Mouse (Mus musculus) limb, embryonic 14.5 days (tissue): ENCODE results near the gene Sp3. TPM values are rescaled to one million over a fixed set of nuclear protein-coding genes. Genes with fewer than 3 reads are reported as not detected.
A peak's percentile ranks its signal among the peaks of the same experiment; 100 is the strongest.
"Not testable (repeated sequence)": the region's sequence is repeated elsewhere in the genome, so short reads cannot be mapped to it uniquely, and the experiment has no call there.

Experiments
- ATAC-seq: fragments of 200-750 bp; cut with Nextera tagmentation; 2 replicates; pipeline ENCODE4 v1.8.0; 2017; ENCODE audit warnings: low read depth, moderate number of reproducible peaks, moderate TSS enrichment; ENCODE audit not compliant: low FRiP score
- DNase-seq: peaks from one replicate; pipeline ENCODE4 v3.0.0-alpha.2; 2015; ENCODE audit warnings: low spot score
- H3K27ac ChIP-seq: fragments of 300-500 bp; sonication (generic); replicated peaks from 2 replicates; pipeline ENCODE4 v1.5.1; 2014; ENCODE audit warnings: low read depth, mild to moderate bottlenecking, low read length, moderate library complexity, mixed read lengths
- H3K27me3 ChIP-seq: fragments of 300-500 bp; sonication (generic); 2 replicates; pipeline ENCODE4 v1.6.1; 2014; ENCODE audit warnings: low read length, mixed read lengths; ENCODE audit not compliant: control insufficient read depth, insufficient read depth
- H3K36me3 ChIP-seq: fragments of 300-500 bp; sonication (generic); 2 replicates; pipeline ENCODE4 v1.6.1; 2014; ENCODE audit warnings: mild to moderate bottlenecking, low read length, moderate library complexity, mixed read lengths; ENCODE audit not compliant: control insufficient read depth, insufficient read depth
- H3K4me1 ChIP-seq: fragments of 300-500 bp; sonication (generic); 2 replicates; pipeline ENCODE4 v1.6.1; 2014; ENCODE audit warnings: antibody characterized with exemption, low read length, mixed read lengths; ENCODE audit not compliant: control insufficient read depth, insufficient read depth
- H3K4me2 ChIP-seq: fragments of 300-500 bp; sonication (generic); replicated peaks from 2 replicates; pipeline ENCODE4 v1.6.1; 2014; ENCODE audit warnings: low read depth, mild to moderate bottlenecking, low read length, moderate library complexity; ENCODE audit not compliant: severe bottlenecking
- H3K4me3 ChIP-seq: fragments of 300-500 bp; sonication (generic); replicated peaks from 2 replicates; pipeline ENCODE4 v1.5.1; 2014; ENCODE audit warnings: low read length
- H3K9ac ChIP-seq: fragments of 300-500 bp; sonication (generic); 2 replicates; pipeline ENCODE4 v1.6.1; 2014; ENCODE audit warnings: mild to moderate bottlenecking, low read depth, low read length, moderate library complexity; ENCODE audit not compliant: severe bottlenecking
- H3K9me3 ChIP-seq: fragments of 300-500 bp; sonication (generic); 2 replicates; pipeline ENCODE4 v1.6.1; 2016; ENCODE audit warnings: low read length; ENCODE audit not compliant: control insufficient read depth
- POLR2A ChIP-seq: fragments of 200-500 bp; IDR thresholded peaks from 2 replicates; pipeline ENCODE4 v1.8.0; 2012; ENCODE audit warnings: inconsistent platforms, mild to moderate bottlenecking, moderate library complexity, borderline replicate concordance; ENCODE audit not compliant: insufficient read depth, insufficient read length; ENCODE audit errors: extremely low read depth
- WGBS: fragments of 180-500 bp; shearing (Covaris S2); extraction: QIAGEN DNeasy Blood & Tissue Kit; methylation state at CpG from one replicate; pipeline ENCODE4 v1.1.7; 2014; 5-methylcytosine and 5-hydroxymethylcytosine counted together
- polyA plus RNA-seq, 2 experiments: library from polyadenylated mRNA; depleted of rRNA in 1 of 2; stranded (reverse) in 1 of 2; unstranded in 1 of 2; fragments of >200 nt; fragmentation: Nextera tagmentation in 1 of 2; extraction: Ambion mirVana in 1 of 2; gene quantifications; 2 replicates each; pipeline versions ENCODE4 v1.2.1 to v1.2.3; 2012 to 2014

Sp3 gene
- polyA plus RNA-seq, 2 experiments, result 40.3 to 70.1 TPM

DNA sequence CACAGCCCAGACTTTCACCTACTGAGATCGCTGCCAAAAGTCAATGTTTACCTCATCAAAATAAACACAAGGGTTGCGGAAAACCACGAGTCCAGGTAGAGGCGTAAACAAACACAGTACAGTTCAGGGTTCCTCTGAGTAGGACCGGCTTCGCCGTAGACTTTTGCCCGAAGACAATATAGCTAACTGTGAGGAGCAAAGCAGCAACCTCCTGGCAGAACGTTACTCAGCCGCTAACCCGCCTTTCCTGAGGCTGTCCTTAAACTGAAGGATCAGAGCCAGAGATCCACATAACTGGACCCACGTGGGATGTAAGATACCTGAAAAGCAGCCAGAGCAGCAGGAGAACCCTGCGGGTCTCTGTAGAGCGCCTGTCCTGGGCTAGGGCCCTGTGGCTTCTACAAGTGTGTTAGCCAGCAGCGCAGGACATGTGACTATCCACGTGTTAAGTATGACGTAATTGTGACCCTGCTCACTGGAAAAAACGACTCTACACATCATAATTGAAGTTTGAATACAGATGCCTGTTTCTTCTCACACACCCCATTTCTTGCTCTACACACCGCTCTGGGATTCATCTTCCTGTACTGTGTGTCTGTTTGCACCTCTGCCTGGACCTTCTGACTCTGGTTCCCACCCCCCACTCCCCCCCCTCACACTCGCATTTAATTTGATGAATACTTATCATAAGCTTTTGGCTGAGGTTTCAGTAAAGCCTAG is 71.9 kb downstream of the Sp3 start:
- Histone ChIP-seq H3K4me3 (no peak overlapping the region), H3K27me3 (no peaks in the 10 kb centered on the region), H3K9me3 (no peaks in the 10 kb centered on the region), H3K4me2 (no peak overlapping the region), H3K27ac (no peak overlapping the region), H3K36me3 (no peaks in the 10 kb centered on the region), H3K4me1 (peaks cover 11% of the 10 kb centered on the region; the same call in 1 of the 2 replicates), H3K9ac (no peak overlapping the region)
- peak; percentile 86 for ATAC-seq
- TF ChIP-seq POLR2A, result no peak
- WGBS, result 59% methylated on average over 20 of the region's 20 CpGs
- peak; percentile 46 for DNase-seq

DNA sequence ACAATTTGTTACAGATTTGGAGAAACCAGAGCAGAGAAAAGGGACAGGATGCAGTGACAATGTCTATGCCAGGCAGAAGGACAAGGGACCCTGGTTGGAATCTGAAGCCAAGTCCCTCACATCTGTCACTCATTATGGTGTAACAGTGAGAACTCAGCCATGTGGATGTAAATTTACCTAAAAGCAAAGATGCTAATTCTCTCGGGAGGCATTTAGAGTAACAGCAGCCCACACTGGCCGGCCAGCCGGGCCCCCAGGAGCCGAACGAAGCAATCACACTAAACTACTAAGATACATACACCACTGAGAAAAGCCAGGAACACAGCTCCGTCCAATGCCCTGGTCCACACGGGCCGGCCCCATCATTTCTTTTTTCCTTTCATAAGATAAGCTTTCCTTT is 73.5 kb downstream of the Sp3 start:
- H3K4me2 ChIP-seq, result no peak overlapping the region
- H3K4me1 ChIP-seq, result peaks cover 7% of the 10 kb centered on the region; the same call in 1 of the 2 replicates
- no peak overlapping the region for H3K9ac ChIP-seq
- no peaks in the 10 kb centered on the region for H3K27me3 ChIP-seq
- no peaks in the 10 kb centered on the region for H3K9me3 ChIP-seq
- 16% methylated on average over 8 of the region's 8 CpGs for WGBS
- DNase-seq (no peak), ATAC-seq (no peak)
- no peak overlapping the region for H3K4me3 ChIP-seq
- no peak for TF ChIP-seq POLR2A
- H3K36me3 ChIP-seq, result no peaks in the 10 kb centered on the region
- no peak overlapping the region for H3K27ac ChIP-seq

- not testable (repeated sequence) for H3K4me2 ChIP-seq, H3K36me3 ChIP-seq, H3K27me3 ChIP-seq, H3K27ac ChIP-seq, H3K9me3 ChIP-seq, ATAC-seq, DNase-seq, H3K4me1 ChIP-seq, H3K4me3 ChIP-seq, H3K9ac ChIP-seq
- 86% methylated on average over 15 of the region's 16 CpGs for WGBS
Measured at GRCm38 (mm10) chr2:72902816-72903680, 77.2 kb downstream of the Sp3 start.

- Histone ChIP-seq H3K27ac (no peak overlapping the region), H3K27me3 (no peaks in the 10 kb centered on the region), H3K4me2 (no peak overlapping the region), H3K36me3 (no peaks in the 10 kb centered on the region), H3K9ac (no peak overlapping the region), H3K9me3 (peaks cover 8% of the 10 kb centered on the region), H3K4me1 (no peaks in the 10 kb centered on the region), H3K4me3 (no peak overlapping the region)
- DNase-seq (no peak), ATAC-seq (no peak)
- 90% methylated on average over 2 of the region's 2 CpGs for WGBS
- TF ChIP-seq POLR2A, result no peak
Measured at GRCm38 (mm10) chr2:72898782-72899305, 81.4 kb downstream of the Sp3 start.

DNA sequence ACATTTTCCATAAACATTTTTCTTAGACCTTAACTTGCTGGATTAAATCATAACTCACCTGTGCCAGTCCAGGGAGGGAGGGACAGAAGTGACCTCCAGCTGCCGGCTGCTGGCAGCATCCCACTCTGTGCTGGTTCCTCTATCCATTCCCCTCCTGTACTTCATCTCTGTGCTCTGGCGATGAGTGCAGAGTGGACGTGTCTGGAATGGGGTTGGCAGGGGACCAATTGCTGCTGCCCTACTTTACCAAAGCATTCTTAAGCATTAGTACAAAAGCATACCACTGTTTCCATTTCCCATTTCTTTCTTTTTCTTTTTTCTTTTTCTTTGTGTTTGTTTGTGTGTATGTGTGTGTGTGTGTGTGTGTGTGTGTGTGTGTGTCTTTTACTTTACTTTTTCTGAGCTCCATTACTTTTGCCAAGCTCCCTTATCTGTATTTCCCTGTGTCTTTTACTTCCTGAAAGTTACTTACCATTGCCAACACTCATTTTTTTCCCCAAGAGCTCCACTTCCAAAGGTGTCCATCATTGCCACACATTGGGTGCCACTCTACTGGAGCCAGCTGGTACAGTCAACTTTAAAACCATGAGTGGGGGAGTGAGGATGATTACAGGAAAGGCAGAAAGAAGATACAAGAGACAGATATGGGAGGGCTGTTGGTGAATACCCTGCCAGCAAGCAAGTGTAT is 82.0 kb downstream of the Sp3 start:
- ATAC-seq (no peak), DNase-seq (no peak)
- Histone ChIP-seq H3K4me1 (no peaks in the 10 kb centered on the region), H3K36me3 (no peaks in the 10 kb centered on the region), H3K4me2 (no peak overlapping the region), H3K9me3 (peaks cover 8% of the 10 kb centered on the region), H3K27me3 (no peaks in the 10 kb centered on the region), H3K9ac (no peak overlapping the region), H3K27ac (no peak overlapping the region), H3K4me3 (no peak overlapping the region)
- WGBS, result 65% methylated on average over 3 of the region's 3 CpGs
- no peak for TF ChIP-seq POLR2A
